Mouse (Mus musculus): Measurements from ENCODE around the gene Crtc3.

Gene Crtc3

GRCm38 (mm10) chr7:80685639-80686038, 3.0 kb downstream of the Crtc3 start:
- no peak for DNase-seq (ENCODE audit: low spot score in 2 of 2)

- no peak for DNase-seq (ENCODE audit: low spot score in 2 of 2)
Measured at GRCm38 (mm10) chr7:80682630-80683029, 6.0 kb downstream of the Crtc3 start.

GRCm38 (mm10) chr7:80680218-80680847, 8.3 kb downstream of the Crtc3 start:
- peak; percentile 51 to 62 for DNase-seq (ENCODE audit: low spot score in 2 of 2)

- no peak for DNase-seq (ENCODE audit: low spot score in 2 of 2)
Measured at GRCm38 (mm10) chr7:80672323-80672722, 16.4 kb downstream of the Crtc3 start.

- no peak for DNase-seq (ENCODE audit: low spot score in 2 of 2)
Measured at GRCm38 (mm10) chr7:80670889-80671288, 17.8 kb downstream of the Crtc3 start.

GRCm38 (mm10) chr7:80667190-80667589, 21.5 kb downstream of the Crtc3 start:
- peak; percentile 40 to 48 for DNase-seq (ENCODE audit: low spot score in 2 of 2)

- no peak for DNase-seq (ENCODE audit: low spot score in 2 of 2)
Measured at GRCm38 (mm10) chr7:80666198-80666915, 22.3 kb downstream of the Crtc3 start.

- no peak for DNase-seq (ENCODE audit: low spot score in 2 of 2)
Measured at GRCm38 (mm10) chr7:80661082-80661481, 27.6 kb downstream of the Crtc3 start.

- no peak for DNase-seq (ENCODE audit: low spot score in 2 of 2)
Measured at GRCm38 (mm10) chr7:80660619-80661018, 28.1 kb downstream of the Crtc3 start.

- no peak for DNase-seq (ENCODE audit: low spot score in 2 of 2)
Measured at GRCm38 (mm10) chr7:80657896-80658295, 30.8 kb downstream of the Crtc3 start.

GRCm38 (mm10) chr7:80655350-80656013, 33.2 kb downstream of the Crtc3 start:
- no peak for DNase-seq (ENCODE audit: low spot score in 2 of 2)

- DNase-seq (ENCODE audit: low spot score in 2 of 2) = no peak
Measured at GRCm38 (mm10) chr7:80654926-80655325, 33.8 kb downstream of the Crtc3 start.

GRCm38 (mm10) chr7:80654393-80654792, 34.3 kb downstream of the Crtc3 start:
- no peak for DNase-seq (ENCODE audit: low spot score in 2 of 2)

- DNase-seq (ENCODE audit: low spot score in 2 of 2) = no peak
Measured at GRCm38 (mm10) chr7:80653971-80654370, 34.7 kb downstream of the Crtc3 start.

- no peak for DNase-seq (ENCODE audit: low spot score in 2 of 2)
Measured at GRCm38 (mm10) chr7:80653077-80653476, 35.6 kb downstream of the Crtc3 start.

GRCm38 (mm10) chr7:80652289-80652688, 36.4 kb downstream of the Crtc3 start:
- DNase-seq (ENCODE audit: low spot score in 2 of 2) = no peak

- peak; percentile 33 to 62 for DNase-seq (ENCODE audit: low spot score in 2 of 2)
Measured at GRCm38 (mm10) chr7:80647437-80647871, 41.2 kb downstream of the Crtc3 start.

- no peak for DNase-seq (ENCODE audit: low spot score in 2 of 2)
Measured at GRCm38 (mm10) chr7:80646093-80647025, 42.3 kb downstream of the Crtc3 start.

- DNase-seq (ENCODE audit: low spot score in 2 of 2) = peak; percentile 44 to 50
Measured at GRCm38 (mm10) chr7:80642976-80643666, 45.6 kb downstream of the Crtc3 start.

- DNase-seq (ENCODE audit: low spot score in 2 of 2) = no peak
Measured at GRCm38 (mm10) chr7:80642552-80642951, 46.1 kb downstream of the Crtc3 start.

- DNase-seq (ENCODE audit: low spot score in 2 of 2) = no peak
Measured at GRCm38 (mm10) chr7:80641899-80642298, 46.8 kb downstream of the Crtc3 start.

All from thymus, postnatal 10 days (tissue).